Mouse (Mus musculus) cerebellum, postnatal 10 days (tissue): Measurements from ENCODE around the gene Gm49394.

ENCODE experiments used
- DNase-seq, 2 experiments: peaks; one replicate each; pipeline ENCODE4 v3.0.0; 2021; ENCODE audit warnings: mixed read lengths in 2 of 2

Gm49394 gene

DNA sequence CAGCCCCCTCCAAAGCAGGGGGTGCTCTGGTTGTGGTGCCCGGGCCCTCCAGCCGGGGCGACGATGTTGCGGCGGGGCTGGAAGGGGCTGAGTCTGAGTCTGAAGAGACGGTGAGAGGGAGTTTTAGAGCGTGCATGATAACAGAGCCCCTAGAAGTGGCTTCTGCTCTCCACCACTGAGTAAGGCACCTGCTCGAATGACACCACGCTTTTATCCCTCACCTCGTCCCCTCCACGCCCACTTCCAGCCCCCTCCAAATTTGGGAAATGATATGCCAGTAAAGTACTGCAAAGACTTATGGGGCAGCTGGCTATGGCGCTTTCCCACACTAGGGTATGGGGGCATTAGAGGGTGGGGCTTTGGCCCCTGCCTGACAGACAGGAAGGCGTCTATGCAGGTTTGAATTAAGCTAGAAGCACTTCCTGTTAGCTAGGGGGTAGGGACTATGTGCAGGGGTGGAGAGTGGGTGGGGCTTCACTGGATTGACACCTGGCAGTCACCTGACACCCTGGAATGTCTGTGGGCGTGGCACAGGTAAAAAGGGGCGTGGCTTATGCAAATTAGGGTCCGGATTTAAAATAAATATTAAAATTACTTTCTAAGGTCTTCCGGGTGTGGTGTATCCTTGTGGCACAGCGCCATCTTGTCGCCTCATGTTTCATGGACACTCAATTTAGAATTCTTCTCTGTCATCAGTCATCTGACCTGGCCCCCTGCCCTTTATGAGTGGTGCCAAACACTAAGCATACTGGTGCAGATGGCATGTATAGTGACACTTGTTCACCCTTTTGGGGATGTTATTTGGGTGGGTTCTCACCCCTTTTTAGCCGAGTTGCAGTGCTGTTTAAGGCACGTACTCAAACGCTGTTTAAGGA is at the start of gene Gm49394:
Gm49394 (minus strand) TSS at position 192 of the 875 bp plus-strand sequence.
- DNase-seq = peak; percentile 56 to 62

DNA sequence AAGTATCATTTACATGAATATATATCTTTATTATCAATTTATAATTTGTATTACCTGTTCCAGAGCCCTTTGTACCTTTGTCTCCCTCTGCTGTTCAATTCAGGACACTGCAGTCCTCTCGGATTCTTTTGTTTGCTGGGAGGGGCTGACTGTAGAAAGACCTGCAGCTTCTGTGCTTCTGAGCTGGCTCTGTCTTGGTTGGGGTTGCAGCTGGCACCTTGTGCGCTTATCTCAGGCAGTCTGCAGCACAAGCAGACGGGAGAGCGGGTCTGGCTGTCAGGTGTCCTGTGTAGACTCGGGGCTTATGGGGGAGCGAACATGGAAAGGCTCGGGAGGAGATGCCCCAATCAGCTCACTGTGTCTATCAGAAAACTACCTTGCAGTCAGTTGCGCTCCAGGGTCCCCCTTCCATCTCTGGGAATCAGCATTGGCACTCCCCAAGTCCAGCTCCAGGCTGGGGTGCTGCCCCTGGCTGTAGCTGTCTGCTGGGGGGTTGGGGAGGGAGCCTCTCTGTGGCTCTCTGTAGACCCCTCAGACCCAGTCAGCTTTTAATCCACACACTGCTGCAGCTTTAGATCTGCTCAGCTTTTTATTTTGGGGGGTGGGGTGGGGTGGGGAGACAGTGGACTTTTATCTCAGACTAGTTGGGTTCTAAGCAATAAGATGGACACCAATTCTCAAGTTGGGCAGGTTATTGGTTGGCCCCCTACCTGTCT is 45.2 kb upstream of the Gm49394 start:
- peak; percentile 81 to 83 for DNase-seq

DNA sequence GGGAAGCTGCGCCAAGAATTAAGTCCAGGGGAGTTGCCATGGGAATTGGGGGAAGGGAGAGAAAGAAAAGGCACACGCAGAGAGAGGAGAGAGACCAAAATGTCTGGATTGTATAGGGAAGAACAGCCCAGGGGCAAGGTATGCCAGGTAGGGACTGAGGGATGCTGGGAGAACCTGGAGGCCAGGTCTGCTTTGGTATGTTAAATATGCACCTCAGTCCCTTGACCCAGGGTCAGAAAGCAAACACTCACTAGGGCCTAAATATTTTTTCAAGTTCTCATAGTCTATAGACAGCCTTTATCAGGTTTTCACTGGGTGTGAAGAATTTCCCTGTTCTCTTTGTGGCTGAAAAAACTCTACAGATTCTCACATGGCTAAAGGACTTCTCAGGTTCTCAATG is 37.1 kb upstream of the Gm49394 start:
- no peak for DNase-seq

DNA sequence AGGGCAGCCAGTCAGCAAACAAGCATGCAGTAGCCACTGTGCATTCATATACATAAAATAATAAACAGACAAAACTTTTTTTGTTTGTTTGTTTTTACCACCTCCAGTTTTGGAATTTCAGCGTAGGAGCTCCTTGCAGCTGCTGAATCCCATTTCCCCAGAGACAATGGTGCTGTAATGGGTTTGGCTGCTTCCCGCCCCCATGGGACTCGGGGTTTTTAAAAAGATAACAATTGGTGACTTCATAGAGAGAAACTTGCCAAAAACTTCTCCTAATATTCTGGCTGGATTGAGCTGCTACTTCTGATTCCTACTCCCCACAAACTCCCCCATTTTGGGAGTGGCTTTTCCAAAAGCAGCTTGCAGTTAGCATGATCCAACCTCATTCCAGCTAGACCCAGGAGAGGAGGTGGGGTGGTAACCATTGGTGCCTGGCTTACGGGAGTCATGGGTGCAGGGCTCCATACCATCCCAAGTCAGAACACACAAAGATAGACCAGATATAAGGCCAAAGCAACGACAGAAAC is 29.7 kb upstream of the Gm49394 start:
- DNase-seq = no peak

DNA sequence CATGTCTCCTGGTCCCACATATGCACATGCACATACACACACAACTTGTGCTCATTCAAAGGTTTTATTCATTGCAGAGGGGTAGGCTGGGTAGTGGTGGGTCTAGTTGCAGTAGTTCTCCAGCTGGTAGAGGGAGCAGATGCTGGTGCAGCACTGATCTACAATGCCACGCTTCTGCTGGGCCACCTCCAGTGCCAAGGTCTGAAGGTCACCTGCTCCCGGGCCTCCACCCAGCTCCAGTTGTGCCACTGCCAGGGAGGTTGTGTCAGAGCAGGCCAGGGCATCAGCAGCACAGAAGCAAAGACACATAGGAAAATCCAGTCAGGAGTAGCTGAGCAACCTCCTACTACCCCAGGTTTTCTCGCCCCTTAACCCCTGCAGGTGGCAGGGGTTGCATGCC is 8.9 kb upstream of the Gm49394 start:
- no peak for DNase-seq

DNA sequence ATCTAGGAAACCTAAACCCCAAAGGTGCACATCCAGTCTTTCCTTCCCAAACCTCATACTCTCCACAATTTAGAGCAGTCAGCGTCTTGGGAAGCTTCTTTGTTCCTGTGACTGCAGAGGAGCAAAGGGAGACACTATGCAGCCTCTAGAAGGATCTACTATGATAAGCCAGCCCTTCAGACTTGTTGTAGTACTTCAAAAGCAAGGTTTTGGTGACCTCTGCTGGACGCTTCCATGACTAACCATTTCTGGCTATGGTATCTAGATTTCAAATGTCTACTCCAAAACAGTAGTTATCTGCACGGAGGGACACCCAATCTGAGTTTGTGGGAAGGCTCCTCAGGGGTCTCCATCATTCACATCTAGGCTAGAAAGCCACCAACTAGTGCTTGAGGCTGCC is 5.9 kb upstream of the Gm49394 start:
- DNase-seq = peak; percentile 84 to 86

DNA sequence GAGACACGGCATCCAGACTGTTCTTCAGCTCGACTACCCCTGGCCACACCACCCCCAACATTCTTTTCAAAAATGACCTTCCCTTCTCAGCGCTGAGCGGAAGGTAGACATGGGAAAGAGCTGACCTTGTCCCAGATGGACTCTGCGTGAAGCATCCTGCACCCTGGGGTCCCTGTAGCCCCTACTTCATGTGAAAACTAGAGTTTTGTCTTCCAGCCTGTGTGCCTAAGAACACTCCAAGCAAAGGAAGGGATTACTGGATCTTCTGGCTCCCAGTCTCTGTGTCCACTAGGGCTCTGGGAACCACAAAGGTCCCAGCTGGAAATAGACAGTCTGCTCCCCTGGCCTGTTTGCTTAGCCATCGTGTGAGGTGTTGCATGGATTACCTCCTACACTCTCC is 5.4 kb upstream of the Gm49394 start:
- peak; percentile 25 to 31 for DNase-seq

DNA sequence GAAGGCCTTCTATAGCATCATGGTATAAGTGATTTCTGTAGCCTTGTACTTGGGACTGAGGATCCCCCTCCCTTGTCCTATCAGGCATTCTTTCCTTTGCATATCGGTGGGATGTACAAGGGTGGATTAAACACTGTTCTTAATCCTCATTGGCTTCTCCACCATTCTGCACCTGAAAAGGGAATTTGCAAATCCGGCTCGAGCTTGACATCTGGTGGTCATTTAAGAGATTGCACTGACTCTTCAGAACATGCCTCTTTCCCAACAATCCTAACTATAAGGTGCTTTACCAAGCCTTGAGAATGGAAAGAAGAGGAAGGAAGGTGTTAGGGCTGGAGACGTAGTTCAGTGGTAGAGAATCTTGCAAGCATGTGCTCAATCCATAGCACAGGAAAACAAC is 2.4 kb upstream of the Gm49394 start:
- peak; percentile 79 to 85 for DNase-seq

DNA sequence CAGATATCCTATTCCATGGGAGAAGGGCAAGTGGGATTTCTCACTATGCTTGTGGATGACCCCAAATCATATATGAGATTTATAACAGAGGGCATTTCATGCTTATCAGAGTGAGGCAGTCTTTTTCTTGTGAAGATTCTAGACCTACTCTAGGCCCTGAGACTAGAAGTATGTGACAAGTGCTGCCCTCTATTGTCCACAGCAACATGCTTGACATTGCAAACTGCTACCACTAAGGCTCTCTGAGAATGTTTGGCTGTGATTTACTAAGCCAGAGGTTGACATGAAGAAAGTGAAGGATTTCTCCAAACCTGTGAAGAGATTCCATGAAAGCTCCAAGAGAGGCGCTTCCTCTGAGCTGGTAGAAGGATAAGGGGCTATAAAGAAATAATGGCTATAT is 1.3 kb upstream of the Gm49394 start:
- DNase-seq = peak; percentile 44 to 57

DNA sequence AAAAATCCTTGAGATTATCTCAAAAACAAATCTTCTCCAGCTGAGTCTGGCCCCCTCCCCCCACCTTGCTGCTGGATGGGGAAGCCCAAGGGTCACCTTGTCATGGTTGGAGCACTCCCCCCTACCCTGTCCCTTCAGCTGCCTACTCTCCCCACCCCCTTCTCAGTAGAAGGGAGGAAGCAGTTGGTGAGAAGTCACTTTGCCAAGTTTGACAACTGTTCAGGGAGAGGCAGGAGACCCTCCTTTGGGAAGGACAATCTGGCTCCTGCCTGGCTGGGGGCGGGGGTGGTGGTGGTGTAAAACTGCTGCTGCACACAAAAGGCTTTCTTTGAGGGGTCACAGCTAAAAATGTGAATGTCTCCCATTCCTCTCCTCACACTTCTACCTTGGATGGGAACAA is 1.4 kb downstream of the Gm49394 start:
- peak; percentile 58 to 74 for DNase-seq

DNA sequence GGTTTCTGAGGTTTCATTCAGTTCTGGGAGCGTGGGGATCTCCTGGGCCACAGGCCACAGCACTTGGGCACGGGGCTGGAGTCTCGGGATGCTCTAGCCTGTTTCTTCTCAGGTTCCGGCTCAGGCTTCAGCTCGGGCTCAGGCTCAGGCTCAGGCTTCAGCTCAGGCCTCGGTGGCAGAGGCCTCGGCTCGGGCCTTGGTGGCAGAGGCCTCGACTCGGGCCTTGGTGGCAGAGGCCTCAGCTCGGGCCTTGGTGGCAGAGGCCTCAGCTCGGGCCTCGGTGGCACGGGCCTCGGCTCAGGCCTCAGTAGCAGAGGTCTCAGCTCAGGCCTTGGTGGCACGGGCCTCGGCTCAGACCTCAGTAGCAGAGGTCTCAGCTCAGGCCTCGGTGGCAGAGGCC is 2.2 kb downstream of the Gm49394 start:
- DNase-seq = no peak

DNA sequence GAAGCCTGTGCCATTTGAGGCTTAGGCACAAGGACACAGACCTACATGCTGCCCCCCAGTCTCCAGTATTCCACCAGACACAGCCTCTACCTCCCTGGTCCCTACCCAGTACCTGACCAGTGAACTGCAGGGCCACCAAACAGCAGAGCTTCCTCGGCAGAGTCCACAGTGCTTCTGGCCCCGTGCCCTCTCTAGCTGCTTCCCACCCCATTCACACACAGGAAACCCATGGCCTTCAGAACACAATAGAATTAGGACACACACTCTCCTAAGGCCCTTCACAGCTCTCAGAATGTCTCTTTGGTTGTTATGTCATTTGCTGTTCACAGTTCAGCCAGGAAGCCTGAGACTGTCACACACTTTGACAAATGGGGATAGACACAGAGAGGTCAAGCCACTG is 3.1 kb downstream of the Gm49394 start, which contains the start of gene Igf2:
Igf2 (minus strand) TSS at position 158 of the 400 bp plus-strand sequence.
- DNase-seq = peak in 1 of 2 experiments; percentile 12

DNA sequence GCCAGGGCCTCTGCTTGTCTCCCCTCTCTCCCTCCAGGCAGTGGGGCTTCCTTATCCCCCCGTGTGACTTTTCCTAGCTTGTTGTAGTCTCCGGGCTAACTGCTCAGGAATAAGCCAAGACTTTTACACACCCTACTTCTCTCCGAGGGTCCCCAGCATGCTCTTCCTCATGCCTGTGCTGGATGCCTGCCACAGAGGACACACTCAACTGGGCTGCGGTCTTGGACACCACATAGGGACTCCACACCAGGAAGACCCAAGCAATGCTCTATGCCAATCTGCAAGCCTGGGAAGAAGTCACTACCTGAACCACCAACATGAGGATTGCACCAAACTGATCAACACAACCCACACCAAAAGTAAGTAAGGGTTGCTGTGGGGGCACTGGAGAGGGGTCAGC is 3.6 kb downstream of the Gm49394 start:
- DNase-seq = peak in 1 of 2 experiments; percentile 21

DNA sequence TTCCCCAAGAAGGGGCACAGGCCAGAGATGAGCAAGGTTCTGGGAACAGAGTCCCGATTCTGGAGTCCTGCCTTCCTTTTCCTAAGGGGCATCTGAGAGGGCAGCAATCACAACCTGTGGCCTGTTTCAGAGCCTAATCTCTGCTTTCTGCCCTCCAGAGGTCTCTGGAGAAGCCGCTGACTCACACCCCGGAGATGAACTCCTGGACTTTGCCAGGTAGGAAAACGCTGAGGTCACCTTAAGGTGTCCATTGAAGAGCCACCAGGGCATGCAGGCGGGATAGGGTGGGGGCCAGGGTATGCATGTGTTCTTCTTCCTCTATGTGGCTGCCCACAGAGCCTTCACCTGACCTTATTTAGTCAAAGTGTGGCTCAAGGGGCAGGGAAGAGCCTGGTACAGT is 4.4 kb downstream of the Gm49394 start:
- DNase-seq = peak in 1 of 2 experiments; percentile 10

DNA sequence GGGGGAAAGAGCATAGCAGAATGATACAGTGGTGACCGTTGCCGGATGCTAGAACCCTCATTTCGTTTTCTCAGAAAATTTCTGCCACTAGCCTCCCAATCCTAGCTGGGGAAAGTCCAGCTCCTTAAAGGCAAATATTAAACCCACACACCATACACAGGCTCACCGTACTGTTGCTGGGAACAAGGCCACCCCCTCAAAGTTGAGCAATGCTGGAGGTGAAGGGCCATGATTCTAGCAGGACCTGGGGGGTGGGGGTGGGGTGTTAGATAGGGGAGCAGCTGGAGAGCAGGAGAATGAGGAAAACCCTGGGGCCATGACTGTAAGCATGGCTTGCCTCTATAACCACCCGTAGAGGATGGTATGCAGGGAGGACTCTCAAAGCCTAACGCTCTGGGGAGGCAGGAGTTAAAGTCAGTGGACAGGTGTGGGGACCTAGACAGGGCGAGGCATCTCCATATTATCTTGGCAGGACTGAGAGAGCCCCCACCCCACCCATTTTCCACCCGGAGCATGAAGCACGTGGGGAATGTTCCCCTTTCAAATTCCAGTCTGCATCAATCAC is 5.2 kb downstream of the Gm49394 start:
- DNase-seq = no peak

DNA sequence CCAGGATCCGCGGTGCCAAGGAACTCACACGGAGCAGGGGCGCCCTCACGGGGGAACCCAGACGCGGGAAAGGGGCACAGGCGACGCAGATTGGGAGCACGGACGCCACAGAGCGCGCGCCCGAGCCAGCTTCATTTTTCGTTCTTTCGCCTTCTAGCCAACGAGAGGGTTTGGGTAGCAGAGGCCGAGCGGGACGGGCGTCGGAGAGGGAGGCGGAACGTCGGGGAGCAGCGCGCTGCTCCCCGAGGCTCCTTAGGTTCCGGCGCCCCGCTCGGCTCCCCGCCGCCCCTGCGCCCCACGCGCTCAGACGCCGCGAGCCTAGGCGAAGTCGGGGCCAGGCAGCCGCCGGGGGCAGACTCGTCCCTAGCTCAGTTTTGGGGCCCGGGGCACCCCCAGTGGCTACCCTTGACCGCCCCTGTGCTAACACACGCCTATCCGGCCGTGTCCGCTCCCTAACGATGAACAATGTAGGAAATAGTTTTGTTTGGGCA is 5.8 kb downstream of the Gm49394 start:
- DNase-seq = peak; percentile 40 to 54

DNA sequence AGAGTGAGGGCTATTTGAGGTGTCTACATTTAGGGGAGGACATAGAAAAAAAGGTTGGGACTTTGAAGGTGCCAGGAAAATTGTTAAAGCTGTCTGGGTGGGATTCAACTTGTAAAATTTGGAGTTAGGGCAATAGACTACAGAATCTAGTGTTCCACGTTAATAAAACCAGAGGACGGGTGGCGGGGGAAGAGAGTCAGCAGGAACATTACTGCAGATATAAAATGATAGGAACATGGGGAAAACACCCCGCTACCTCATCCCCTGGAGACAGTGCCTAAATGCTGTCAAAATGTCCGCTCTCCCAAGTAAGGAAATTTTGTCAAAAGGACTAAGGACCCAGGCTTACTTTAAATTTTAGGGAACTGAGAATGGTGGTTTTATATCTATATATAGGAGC is 6.6 kb downstream of the Gm49394 start:
- peak in 1 of 2 experiments; percentile 34 for DNase-seq

DNA sequence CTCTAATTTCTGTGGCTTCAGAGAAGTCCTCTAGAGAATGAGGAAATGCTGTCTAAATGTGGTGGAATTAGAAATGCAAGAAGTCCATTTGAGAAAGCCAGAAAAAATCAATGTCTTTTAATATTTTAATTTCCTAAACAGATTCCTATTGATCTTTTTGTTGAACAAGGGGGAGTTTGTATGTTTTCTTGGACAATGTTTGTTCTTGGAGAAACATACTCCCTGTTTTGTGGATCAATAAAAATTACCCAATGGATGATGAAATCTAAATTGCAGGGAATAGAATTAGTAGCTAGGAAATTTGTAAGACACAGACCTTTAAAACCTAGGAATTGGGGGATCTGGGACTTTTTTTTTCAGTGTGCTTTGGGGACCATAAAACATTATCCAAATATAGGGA is 7.9 kb downstream of the Gm49394 start:
- DNase-seq = peak in 1 of 2 experiments; percentile 15

DNA sequence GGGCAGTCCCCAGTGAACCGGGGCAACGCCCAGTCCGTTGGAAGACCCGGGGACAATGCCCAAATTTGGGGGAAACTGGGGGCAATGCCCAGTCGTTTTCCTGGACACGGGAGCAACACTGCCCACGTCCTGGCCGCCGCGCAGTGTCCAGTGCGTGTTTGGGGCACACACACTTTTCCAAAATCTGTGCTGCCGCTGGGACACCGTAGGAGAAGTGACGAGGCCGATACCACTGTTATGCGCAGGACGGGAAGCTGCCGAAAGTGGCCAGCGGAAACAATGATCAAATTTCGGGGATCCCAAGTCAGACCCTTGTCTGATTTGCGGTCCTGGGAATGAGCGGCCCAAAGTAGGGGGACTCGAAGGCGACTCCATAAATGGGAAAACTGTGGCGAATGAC is 8.7 kb downstream of the Gm49394 start:
- peak; percentile 16 to 38 for DNase-seq

DNA sequence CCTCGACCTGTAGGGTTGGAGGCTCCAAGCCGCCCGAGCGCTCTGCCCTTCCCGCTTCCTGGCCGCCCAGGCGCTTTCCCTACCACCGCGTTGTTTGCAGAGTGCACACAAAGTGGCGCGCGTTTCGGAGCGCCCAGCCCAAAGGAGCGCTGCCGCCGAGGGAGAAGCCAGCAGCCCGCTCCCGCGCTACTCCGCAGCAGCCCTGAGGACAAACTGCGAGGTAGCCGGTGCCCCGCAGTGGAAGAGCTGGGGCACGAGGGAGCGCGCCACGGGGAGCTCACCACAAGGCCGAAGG is 9.1 kb downstream of the Gm49394 start:
- DNase-seq = peak in 1 of 2 experiments; percentile 39

DNA sequence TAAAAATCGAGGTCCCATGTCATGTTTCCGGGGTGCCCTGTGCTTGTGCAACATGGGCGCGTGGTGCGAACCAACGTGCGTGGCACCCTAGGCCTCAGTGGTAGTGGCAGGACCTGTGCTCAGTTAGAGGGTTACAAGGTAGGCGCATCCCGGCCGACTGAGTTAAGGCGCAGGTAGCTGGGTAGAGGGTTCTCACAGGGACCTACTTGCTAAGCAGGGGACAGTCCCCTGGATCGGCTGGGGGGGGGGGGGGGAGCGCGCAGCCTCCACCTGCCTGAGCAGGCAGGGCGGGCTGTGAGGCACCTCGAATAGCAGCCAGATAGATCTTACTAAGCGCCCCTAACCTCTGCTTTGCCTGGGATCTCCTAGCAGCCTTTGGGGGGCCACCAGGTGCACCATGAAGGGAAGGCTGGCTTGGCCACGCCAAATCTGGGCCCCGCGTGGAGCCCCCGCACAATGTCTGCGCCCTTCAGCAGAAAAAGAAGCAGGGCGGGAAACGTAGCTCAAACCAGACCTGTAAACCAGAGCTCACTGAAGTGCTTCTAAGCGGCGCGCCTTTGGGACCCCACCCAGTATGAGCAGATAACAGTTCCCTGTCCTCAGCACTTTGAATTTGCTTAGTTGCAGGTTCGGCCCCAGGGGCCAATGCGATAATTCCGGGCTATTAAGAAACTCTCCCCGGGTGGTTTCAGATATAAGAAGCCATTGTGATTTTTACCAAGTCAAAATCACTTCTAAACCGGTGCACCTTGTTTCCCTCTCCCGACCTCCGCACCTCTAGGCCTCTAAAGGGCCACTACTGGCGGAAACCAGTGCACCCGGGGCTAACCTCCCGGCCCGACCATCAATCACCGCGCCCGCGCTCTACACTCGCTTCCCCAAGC is 9.7 kb downstream of the Gm49394 start:
- peak in 1 of 2 experiments; percentile 52 for DNase-seq

DNA sequence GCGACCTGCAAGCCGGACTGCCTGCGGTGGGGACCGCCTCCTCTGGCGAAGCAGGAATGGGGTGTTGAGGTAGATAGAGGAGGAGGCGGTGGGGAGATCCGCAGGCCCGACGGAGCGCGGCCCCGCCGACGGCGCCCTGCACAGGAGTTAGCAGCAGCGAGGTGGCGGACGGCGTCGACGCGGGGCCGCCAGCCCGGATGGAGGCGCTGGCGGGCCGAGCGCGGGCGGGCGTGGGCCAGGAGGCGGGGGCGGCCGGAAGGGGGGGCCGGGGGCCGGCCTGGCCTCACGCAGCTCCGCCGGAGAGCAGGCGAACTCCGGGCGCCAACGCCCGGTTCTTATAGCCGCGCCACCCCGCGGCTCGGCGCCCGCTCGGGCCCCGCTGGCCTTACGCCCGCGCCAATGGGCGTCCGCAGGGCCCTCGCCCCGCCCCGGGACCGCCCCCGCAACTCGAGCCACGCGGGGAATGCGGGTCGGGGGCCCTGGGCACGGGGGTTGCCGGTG is 10.5 kb downstream of the Gm49394 start:
- peak; percentile 36 to 39 for DNase-seq
